Mouse (Mus musculus): ENCODE results near the gene Fscn2. TPM values are rescaled to one million over a fixed set of nuclear protein-coding genes. Genes with fewer than 3 reads are reported as not detected.
A peak's percentile ranks its signal among the peaks of the same experiment; 100 is the strongest.

The Fscn2 gene
- 0.71 and 0.91 TPM in 2 replicates for polyA plus RNA-seq (2015; fragmentation: Nextera tagmentation; extraction: Ambion mirVana)

DNA sequence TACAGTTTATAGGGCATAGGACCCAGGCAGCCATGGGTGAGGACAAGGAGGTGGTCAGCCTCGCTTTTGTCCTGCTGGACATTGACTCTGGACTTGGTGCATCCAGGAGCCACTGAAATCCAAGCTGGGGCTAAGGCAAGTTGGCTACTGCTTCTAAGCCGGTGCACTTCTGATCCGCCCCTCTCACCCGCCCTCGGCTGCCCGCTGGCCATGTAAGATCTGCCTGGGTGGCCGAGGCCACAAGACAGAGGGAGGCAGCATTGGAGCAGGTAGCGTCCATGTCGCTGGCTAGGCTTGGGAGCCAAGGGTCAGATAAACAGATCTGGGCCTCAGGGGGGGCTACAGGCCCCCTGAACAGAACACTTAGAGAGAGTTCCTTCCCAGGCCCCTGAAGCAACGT lies at the start of gene Fscn2:
Gene Fscn2 (plus strand): TSS at position 240 of the 400 bp plus-strand sequence.
- Histone ChIP-seq H3K27me3 (ENCODE audit: control insufficient read depth, insufficient read depth, low read length) (no peaks in the 10 kb centered on the region), H3K9ac (ENCODE audit: low read length) (no peak within 1 kb of the TSS), H3K36me3 (ENCODE audit: control insufficient read depth, insufficient read depth) (no peaks in the 10 kb centered on the region), H3K4me1 (ENCODE audit: control insufficient read depth, insufficient read depth, low read length) (peaks cover 27% of the 10 kb centered on the region), H3K4me3 (ENCODE audit: low read length) (no peak within 1 kb of the TSS), H3K9me3 (replicated peaks; ENCODE audit: control insufficient read depth, low read length) (no peaks in the 10 kb centered on the region), H3K27ac (ENCODE audit: low read length) (no peak within 1 kb of the TSS), H3K4me2 (ENCODE audit: low read depth, low read length) (no peak within 1 kb of the TSS)
- ATAC-seq (replicated peaks; ENCODE audit: extremely low read depth, insufficient read depth, low FRiP score), result no peak
- 84% methylated on average over 10 of the region's 10 CpGs for WGBS

DNA sequence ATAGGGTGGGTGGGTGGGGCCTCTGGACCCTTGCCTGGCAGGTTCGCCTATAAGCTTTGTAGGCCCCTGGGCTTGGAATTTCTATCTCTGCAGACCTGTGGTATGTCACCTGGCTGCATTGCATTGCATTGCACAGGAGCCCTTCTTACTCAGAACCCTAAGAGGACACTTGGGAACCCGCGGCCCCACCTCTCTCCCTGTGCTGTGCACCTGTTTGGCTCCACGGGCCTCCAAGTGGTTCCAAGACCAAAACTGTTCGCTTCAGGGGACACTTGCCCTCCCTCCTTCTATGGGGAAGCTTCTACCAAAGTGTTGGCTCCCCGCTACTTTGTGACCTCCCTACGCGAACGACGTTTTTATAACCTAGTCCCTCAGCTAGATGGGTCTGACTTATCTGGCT lies 49.8 kb upstream of the Fscn2 start:
- Histone ChIP-seq H3K27me3 (ENCODE audit: control insufficient read depth, insufficient read depth, low read length) (no peaks in the 10 kb centered on the region), H3K4me2 (ENCODE audit: low read depth, low read length) (peak overlapping the region; percentile 94), H3K4me1 (ENCODE audit: control insufficient read depth, insufficient read depth, low read length) (peaks cover 41% of the 10 kb centered on the region), H3K9ac (ENCODE audit: low read length) (peak overlapping the region; percentile 84), H3K9me3 (replicated peaks; ENCODE audit: control insufficient read depth, low read length) (no peaks in the 10 kb centered on the region), H3K36me3 (ENCODE audit: control insufficient read depth, insufficient read depth) (no peaks in the 10 kb centered on the region), H3K4me3 (ENCODE audit: low read length) (peak overlapping the region; percentile 61), H3K27ac (ENCODE audit: low read length) (peak overlapping the region; percentile 92)
- WGBS, result 64% methylated on average over 10 of the region's 10 CpGs
- ATAC-seq (replicated peaks; ENCODE audit: extremely low read depth, insufficient read depth, low FRiP score), result no peak

DNA sequence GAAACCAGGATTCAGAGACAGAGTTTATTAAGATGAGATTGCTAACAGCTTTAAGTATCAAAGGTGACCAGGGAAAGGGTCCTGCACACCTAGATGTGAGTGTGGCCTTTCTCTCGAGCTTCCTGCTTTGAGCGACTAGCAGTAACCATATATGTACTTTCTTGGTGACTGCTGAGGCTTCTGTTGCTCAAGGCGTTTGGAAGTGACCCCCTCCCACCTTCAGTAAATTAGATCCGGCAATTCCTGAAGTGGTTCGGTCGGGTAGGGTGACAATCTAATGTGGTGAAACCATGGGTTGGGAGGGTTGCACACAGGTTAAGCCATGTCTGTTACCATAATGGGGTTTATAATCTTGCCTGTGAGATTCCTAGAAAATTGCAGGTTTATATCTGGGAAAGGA lies 49.3 kb upstream of the Fscn2 start:
- H3K9me3 ChIP-seq (replicated peaks; ENCODE audit: control insufficient read depth, low read length), result no peaks in the 10 kb centered on the region

DNA sequence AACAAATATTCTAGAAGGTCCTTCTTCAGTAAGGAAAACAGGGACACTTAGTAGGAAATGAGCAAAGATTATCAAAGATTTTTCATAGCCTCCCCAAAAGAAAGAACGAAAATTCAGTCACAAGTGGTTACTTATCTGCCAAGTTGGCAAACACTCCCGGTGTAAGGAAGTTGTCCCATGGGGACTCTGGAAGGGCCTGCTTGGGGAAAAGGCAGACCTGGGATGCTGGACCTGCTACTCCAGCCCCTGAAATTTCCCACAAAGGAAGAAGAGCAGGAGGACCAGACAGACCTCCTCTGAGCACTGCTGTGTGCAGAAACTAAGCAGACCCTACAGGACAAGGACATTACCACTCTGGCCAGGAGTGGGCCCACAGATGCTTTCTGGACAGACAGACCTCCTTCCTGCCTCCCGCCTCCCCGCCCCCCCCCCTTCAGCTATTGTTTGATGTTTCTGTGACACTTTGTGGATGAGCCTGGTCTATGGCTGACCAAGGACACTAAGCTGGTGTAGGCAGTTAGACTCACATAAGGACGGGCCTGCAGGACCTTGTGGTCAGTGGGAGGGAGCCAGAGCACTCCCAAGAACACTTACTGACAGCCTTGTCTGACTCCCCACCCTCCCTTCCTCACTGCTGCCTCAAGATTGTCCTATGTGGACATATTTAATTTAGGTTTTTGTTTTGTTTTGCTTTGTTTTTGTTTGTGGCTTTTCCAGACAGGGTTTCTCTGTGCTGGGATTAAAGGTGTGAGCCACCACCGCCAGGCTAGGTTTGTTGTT lies 47.2 kb upstream of the Fscn2 start:
- 57% methylated on average over 6 of the region's 6 CpGs for WGBS
- H3K27me3 ChIP-seq (ENCODE audit: control insufficient read depth, insufficient read depth, low read length), result no peaks in the 10 kb centered on the region
- ATAC-seq (replicated peaks; ENCODE audit: extremely low read depth, insufficient read depth, low FRiP score), result no peak
- no peaks in the 10 kb centered on the region for H3K9me3 ChIP-seq (replicated peaks; ENCODE audit: control insufficient read depth, low read length)
- no peaks in the 10 kb centered on the region for H3K36me3 ChIP-seq (ENCODE audit: control insufficient read depth, insufficient read depth)
- no peak overlapping the region for H3K27ac ChIP-seq (ENCODE audit: low read length)
- no peak overlapping the region for H3K4me3 ChIP-seq (ENCODE audit: low read length)
- no peak overlapping the region; the same call in 1 of the 2 replicates for H3K9ac ChIP-seq (ENCODE audit: low read length)
- H3K4me1 ChIP-seq (ENCODE audit: control insufficient read depth, insufficient read depth, low read length), result peaks cover 37% of the 10 kb centered on the region
- H3K4me2 ChIP-seq (ENCODE audit: low read depth, low read length), result no peak overlapping the region

More for the DNA sequence above, 49.3 kb upstream of the Fscn2 start:
- H3K4me3 ChIP-seq (ENCODE audit: low read length), result no peak overlapping the region
- 0 out of 2 replicates have a peak overlapping the region, but pooled peaks have one; percentile 1 for H3K27ac ChIP-seq (ENCODE audit: low read length)
- no peak overlapping the region for H3K4me2 ChIP-seq (ENCODE audit: low read depth, low read length)
- WGBS, result 78% methylated on average over 6 of the region's 6 CpGs
- no peaks in the 10 kb centered on the region for H3K36me3 ChIP-seq (ENCODE audit: control insufficient read depth, insufficient read depth)
- H3K4me1 ChIP-seq (ENCODE audit: control insufficient read depth, insufficient read depth, low read length), result peaks cover 40% of the 10 kb centered on the region
- no peaks in the 10 kb centered on the region for H3K27me3 ChIP-seq (ENCODE audit: control insufficient read depth, insufficient read depth, low read length)
- no peak overlapping the region for H3K9ac ChIP-seq (ENCODE audit: low read length)
- no peak for ATAC-seq (replicated peaks; ENCODE audit: extremely low read depth, insufficient read depth, low FRiP score)

DNA sequence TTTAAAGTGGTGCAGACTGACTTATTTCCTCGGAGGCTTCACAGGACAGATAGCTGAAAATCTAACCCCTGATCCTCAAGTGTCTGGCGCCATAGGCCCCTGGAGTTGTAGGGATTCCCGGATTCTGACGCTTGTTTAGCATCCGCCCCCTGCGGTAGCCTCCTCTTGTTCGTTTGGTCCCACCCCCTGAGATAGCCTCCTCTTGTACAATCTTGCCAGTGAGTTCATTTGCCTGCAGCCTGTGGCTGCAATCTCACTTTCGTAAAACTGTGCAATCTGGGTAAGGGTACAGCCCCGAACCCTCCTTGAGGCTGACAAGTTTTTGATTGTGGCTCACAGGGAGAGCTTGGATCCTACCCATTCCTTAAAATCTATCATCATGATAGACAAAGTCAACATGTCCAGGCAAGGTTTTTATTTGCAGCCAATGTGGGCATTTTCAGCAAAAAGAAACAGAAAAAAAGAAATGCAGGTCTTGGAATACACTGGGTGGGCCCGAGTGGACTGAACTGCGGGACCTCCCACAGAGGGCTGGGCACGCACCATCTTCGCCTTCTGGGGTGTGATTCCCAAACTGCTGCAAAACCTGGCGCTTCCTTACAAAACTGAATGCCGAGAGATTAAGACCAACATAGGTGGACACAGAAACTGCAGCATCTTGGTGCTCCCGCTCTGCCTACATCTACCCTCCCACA lies 46.5 kb upstream of the Fscn2 start:
- H3K27ac ChIP-seq (ENCODE audit: low read length), result peak overlapping the region; percentile 99
- no peaks in the 10 kb centered on the region for H3K36me3 ChIP-seq (ENCODE audit: control insufficient read depth, insufficient read depth)
- H3K4me3 ChIP-seq (ENCODE audit: low read length), result no peak overlapping the region
- peak overlapping the region; percentile 68 for H3K4me2 ChIP-seq (ENCODE audit: low read depth, low read length)
- ATAC-seq (replicated peaks; ENCODE audit: extremely low read depth, insufficient read depth, low FRiP score), result no peak
- H3K9me3 ChIP-seq (replicated peaks; ENCODE audit: control insufficient read depth, low read length), result no peaks in the 10 kb centered on the region
- peak overlapping the region; percentile 87 for H3K9ac ChIP-seq (ENCODE audit: low read length)
- peaks cover 37% of the 10 kb centered on the region for H3K4me1 ChIP-seq (ENCODE audit: control insufficient read depth, insufficient read depth, low read length)
- 58% methylated on average over 16 of the region's 16 CpGs for WGBS
- H3K27me3 ChIP-seq (ENCODE audit: control insufficient read depth, insufficient read depth, low read length), result no peaks in the 10 kb centered on the region

DNA sequence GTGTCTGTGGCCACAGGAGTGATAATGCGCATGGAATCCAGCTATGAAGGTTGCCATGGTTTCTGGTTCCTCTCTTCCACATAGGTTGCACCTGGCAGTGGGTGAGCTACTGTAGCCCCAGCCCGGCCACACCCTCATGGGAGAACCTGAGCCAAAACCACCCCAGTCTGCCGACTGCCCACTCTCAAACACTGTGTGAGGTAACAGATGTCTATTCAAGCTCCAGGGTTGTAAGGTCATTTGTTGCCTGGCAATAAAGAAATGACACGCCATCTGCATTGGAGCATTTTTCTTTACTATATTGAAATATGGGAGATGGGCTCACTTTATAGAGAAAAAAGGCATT lies 45.9 kb upstream of the Fscn2 start:
- H3K27me3 ChIP-seq (ENCODE audit: control insufficient read depth, insufficient read depth, low read length), result no peaks in the 10 kb centered on the region
- no peaks in the 10 kb centered on the region for H3K9me3 ChIP-seq (replicated peaks; ENCODE audit: control insufficient read depth, low read length)
- peak overlapping the region; percentile 61 for H3K4me3 ChIP-seq (ENCODE audit: low read length)
- H3K27ac ChIP-seq (ENCODE audit: low read length), result peak overlapping the region; percentile 99
- 35% methylated on average over 4 of the region's 4 CpGs for whole genome bisulfite sequencing
- peaks cover 33% of the 10 kb centered on the region for H3K4me1 ChIP-seq (ENCODE audit: control insufficient read depth, insufficient read depth, low read length)
- H3K9ac ChIP-seq (ENCODE audit: low read length), result peak overlapping the region; percentile 87
- no peaks in the 10 kb centered on the region for H3K36me3 ChIP-seq (ENCODE audit: control insufficient read depth, insufficient read depth)
- peak overlapping the region; percentile 68 for H3K4me2 ChIP-seq (ENCODE audit: low read depth, low read length)
- ATAC-seq (replicated peaks; ENCODE audit: extremely low read depth, insufficient read depth, low FRiP score), result no peak

DNA sequence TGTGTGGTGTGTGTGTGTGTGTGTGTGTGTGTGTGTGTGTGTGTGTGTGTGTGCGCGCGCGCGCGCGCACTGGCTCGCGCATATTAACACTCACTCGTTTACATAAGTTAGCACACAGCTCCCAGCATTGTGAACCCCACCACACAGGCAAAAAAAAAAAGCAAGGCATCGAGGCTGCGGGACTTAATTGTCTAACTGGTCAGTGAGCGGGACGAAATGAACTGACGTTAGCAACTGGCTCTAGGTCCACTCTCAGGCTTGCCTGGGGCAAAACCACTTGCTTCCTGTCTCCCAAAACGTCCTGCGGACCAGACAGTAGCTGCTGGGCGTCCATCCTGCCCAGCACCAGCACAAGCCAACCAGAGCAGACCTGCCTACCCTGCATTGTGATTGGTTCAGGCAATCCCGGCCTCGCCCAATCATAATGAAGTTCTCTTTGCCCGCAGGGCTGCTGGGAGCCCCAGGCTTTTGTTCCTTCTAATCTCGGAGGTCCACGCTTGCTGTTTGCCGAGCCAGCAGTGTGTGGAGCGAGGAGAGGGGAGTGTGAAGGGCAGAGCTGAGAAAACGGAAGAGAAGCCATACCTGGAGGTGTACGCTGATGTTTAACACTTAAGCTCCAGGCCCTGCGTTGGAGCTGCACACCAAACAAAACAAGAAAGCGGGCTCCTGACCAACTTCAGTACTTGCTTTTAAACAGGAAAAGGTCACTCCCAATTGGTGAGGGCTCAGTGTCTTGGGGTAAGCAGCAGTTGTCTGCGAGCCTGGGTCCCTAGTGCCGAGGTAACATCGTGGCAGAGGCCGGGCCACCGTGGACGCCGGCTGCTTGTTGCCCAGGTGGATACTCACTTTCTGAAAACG lies 45.3 kb upstream of the Fscn2 start:
- Histone ChIP-seq H3K4me2 (ENCODE audit: low read depth, low read length) (peak overlapping the region; percentile 68), H3K4me3 (ENCODE audit: low read length) (peak overlapping the region; percentile 61), H3K36me3 (ENCODE audit: control insufficient read depth, insufficient read depth) (no peaks in the 10 kb centered on the region), H3K9ac (ENCODE audit: low read length) (peak overlapping the region; percentile 87), H3K9me3 (replicated peaks; ENCODE audit: control insufficient read depth, low read length) (no peaks in the 10 kb centered on the region), H3K27ac (ENCODE audit: low read length) (peak overlapping the region; percentile 99), H3K4me1 (ENCODE audit: control insufficient read depth, insufficient read depth, low read length) (peaks cover 30% of the 10 kb centered on the region), H3K27me3 (ENCODE audit: control insufficient read depth, insufficient read depth, low read length) (no peaks in the 10 kb centered on the region)
- 3% methylated on average over 37 of the region's 37 CpGs for WGBS
- ATAC-seq (replicated peaks; ENCODE audit: extremely low read depth, insufficient read depth, low FRiP score), result peak; percentile 97

DNA sequence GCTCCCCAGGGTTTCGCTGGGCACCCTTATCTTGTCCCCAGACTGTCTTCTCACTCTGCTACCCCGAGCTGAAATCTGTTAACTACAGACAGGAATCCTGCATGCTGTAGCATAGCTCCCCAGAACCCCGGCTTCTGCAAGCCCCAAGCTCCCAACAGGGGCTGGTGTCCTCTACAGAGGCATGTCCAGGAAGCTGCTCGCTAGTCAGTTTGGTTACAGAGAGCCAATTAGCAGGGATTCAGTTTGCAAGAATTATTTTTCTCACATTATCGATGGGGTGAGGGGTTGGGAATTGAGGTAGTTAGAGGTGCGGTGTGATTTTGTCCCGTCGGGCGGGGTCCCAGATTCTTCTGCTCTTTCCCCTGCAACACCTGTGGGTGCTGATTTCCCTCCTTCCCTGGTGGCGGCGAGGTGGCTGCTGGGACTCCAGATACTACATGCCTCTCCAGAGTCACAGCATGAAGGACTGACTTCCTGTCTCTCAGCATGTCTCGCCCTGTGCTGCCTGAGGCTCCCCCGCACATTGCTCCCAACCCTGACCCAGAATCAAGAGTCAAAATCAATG lies 44.6 kb upstream of the Fscn2 start:
- no peaks in the 10 kb centered on the region for H3K9me3 ChIP-seq (replicated peaks; ENCODE audit: control insufficient read depth, low read length)
- peak overlapping the region; percentile 87 for H3K9ac ChIP-seq (ENCODE audit: low read length)
- no peaks in the 10 kb centered on the region for H3K36me3 ChIP-seq (ENCODE audit: control insufficient read depth, insufficient read depth)
- peak overlapping the region; percentile 68 for H3K4me2 ChIP-seq (ENCODE audit: low read depth, low read length)
- H3K27me3 ChIP-seq (ENCODE audit: control insufficient read depth, insufficient read depth, low read length), result no peaks in the 10 kb centered on the region
- peak overlapping the region; percentile 99 for H3K27ac ChIP-seq (ENCODE audit: low read length)
- 7% methylated on average over 13 of the region's 13 CpGs for WGBS
- ATAC-seq (replicated peaks; ENCODE audit: extremely low read depth, insufficient read depth, low FRiP score), result peak; percentile 29
- peaks cover 23% of the 10 kb centered on the region for H3K4me1 ChIP-seq (ENCODE audit: control insufficient read depth, insufficient read depth, low read length)
- peak overlapping the region; percentile 61 for H3K4me3 ChIP-seq (ENCODE audit: low read length)

All from heart, embryonic 16.5 days (tissue).